Mouse (Mus musculus): ENCODE data around the gene Dld. TPM values are rescaled to one million over a fixed set of nuclear protein-coding genes. Genes with fewer than 3 reads are reported as not detected.

The Dld gene
- polyA plus RNA-seq, 1 experiment from 2014 or later: 74.2 TPM

DNA sequence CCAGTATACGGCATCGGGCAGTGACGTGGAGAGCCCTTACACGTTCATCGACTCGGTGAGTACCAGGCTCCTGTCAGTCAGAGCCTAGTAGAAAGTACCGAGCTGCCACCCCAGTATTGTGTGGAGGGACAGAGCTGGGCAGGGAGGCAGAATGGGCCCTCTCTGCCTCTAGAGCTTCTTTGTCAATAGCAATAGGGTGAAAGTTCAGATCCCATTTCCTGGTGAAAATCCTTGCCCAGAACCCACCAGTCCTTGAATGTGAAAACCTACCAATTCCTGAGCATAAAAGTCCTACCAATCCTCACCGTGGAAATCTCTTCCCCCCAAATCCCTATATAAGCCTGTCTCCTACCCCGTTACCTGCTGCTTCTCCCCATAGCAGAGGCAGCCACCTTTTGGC, 51.0 kb downstream of the Dld start:
- ATAC-seq (ENCODE audit: low read depth): no peak
- WGBS (ENCODE audit: insufficient replicate concordance): 73% methylated on average over 9 of the region's 9 CpGs
- Histone ChIP-seq H3K4me3 (ENCODE audit: low read depth, low read length) (no peak overlapping the region), H3K27ac (ENCODE audit: low read length) (no peak overlapping the region), H3K9me3 (replicated peaks; ENCODE audit: control insufficient read depth, low read length) (no peaks in the 10 kb centered on the region), H3K9ac (ENCODE audit: low read depth, low read length) (no peak overlapping the region), H3K4me2 (ENCODE audit: low read depth, low read length) (no peak overlapping the region), H3K27me3 (ENCODE audit: control insufficient read depth, insufficient read depth, low read depth, low read length) (no peaks in the 10 kb centered on the region), H3K4me1 (ENCODE audit: control insufficient read depth, low read depth, low read length) (no peaks in the 10 kb centered on the region), H3K36me3 (ENCODE audit: control insufficient read depth, insufficient read depth) (no peaks in the 10 kb centered on the region)

DNA sequence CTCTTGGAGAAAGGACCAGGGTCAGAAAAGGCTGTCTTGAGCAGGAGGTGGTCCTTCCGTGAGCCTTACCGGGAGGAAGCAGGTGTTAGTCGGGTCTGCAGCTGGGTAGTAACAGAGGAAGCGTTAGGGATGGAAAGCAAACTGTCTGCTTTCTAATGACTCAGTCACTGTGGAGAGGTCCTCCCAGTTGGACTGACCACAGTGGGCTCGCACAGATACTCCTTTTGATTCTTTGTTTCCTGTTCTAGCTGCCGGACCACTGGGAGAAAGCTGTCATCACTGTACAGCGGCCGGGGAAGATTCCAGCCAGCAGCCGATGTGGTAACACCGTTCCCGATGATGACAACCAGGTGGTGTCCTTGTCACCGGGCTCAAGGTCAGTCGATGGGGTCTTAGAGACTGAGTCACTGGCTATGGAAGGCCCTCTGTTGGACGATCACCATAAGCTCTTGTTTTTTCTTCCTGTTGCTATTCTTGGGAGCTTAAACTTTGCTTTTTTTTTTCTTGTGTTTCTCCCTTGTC, 51.5 kb downstream of the Dld start:
- Histone ChIP-seq H3K4me1 (ENCODE audit: control insufficient read depth, low read depth, low read length) (no peaks in the 10 kb centered on the region), H3K4me3 (ENCODE audit: low read depth, low read length) (no peak overlapping the region), H3K9ac (ENCODE audit: low read depth, low read length) (no peak overlapping the region), H3K27ac (ENCODE audit: low read length) (no peak overlapping the region), H3K4me2 (ENCODE audit: low read depth, low read length) (no peak overlapping the region), H3K9me3 (replicated peaks; ENCODE audit: control insufficient read depth, low read length) (no peaks in the 10 kb centered on the region), H3K27me3 (ENCODE audit: control insufficient read depth, insufficient read depth, low read depth, low read length) (no peaks in the 10 kb centered on the region), H3K36me3 (ENCODE audit: control insufficient read depth, insufficient read depth) (no peaks in the 10 kb centered on the region)
- no peak for ATAC-seq (ENCODE audit: low read depth)
- 64% methylated on average over 14 of the region's 14 CpGs for WGBS (ENCODE audit: insufficient replicate concordance)

DNA sequence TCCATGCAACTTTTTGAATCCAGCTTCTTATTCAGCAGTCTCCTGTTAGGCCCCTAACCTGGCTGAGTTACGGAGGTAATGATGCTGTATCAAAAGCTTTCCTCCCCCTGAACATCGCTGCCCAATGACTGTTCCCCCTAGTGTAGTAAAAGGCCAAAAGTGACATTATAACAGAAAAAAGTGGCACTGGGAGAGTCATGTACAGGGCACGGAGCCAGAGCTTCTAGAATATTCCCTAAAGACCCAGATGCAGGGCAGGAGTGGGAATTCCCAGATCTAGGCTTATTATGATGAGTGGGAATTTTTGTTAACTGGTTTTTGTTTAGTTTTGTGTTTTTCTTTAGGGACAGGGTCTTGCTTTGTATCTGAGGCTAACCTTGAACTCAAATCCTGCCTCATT, 52.1 kb downstream of the Dld start:
- Histone ChIP-seq H3K27ac (ENCODE audit: low read length) (no peak overlapping the region), H3K9ac (ENCODE audit: low read depth, low read length) (no peak overlapping the region), H3K4me3 (ENCODE audit: low read depth, low read length) (no peak overlapping the region), H3K9me3 (replicated peaks; ENCODE audit: control insufficient read depth, low read length) (no peaks in the 10 kb centered on the region), H3K36me3 (ENCODE audit: control insufficient read depth, insufficient read depth) (no peaks in the 10 kb centered on the region), H3K4me2 (ENCODE audit: low read depth, low read length) (no peak overlapping the region), H3K4me1 (ENCODE audit: control insufficient read depth, low read depth, low read length) (no peaks in the 10 kb centered on the region), H3K27me3 (ENCODE audit: control insufficient read depth, insufficient read depth, low read depth, low read length) (no peaks in the 10 kb centered on the region)
- WGBS (ENCODE audit: insufficient replicate concordance): 64% methylated on average over 3 of the region's 3 CpGs
- ATAC-seq (ENCODE audit: low read depth): no peak

DNA sequence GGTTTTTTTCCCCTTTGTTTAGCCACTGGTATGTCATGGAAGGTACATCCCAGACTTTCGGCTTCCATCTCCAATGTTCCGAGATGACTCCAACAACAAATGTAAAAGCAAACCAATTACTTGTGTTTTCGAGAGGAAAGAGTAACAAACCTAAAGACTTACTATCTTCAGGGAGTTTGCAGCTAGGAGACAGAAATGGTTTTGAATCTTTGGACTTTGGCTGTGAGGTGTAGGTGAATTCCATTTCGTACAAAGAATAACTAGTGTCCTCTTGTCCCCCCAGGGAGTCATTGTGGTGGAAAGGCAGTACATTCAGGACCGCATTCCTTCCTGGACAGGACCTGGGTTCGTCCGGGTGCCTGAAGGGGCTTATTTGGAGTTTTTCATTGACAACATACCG, 52.7 kb downstream of the Dld start:
- Histone ChIP-seq H3K27me3 (ENCODE audit: control insufficient read depth, insufficient read depth, low read depth, low read length) (no peaks in the 10 kb centered on the region), H3K4me1 (ENCODE audit: control insufficient read depth, low read depth, low read length) (peaks cover 3% of the 10 kb centered on the region), H3K36me3 (ENCODE audit: control insufficient read depth, insufficient read depth) (no peaks in the 10 kb centered on the region), H3K4me3 (ENCODE audit: low read depth, low read length) (no peak overlapping the region), H3K9ac (ENCODE audit: low read depth, low read length) (no peak overlapping the region), H3K27ac (ENCODE audit: low read length) (no peak overlapping the region), H3K4me2 (ENCODE audit: low read depth, low read length) (no peak overlapping the region), H3K9me3 (replicated peaks; ENCODE audit: control insufficient read depth, low read length) (no peaks in the 10 kb centered on the region)
- WGBS (ENCODE audit: insufficient replicate concordance): 65% methylated on average over 8 of the region's 8 CpGs
- ATAC-seq (ENCODE audit: low read depth): no peak

DNA sequence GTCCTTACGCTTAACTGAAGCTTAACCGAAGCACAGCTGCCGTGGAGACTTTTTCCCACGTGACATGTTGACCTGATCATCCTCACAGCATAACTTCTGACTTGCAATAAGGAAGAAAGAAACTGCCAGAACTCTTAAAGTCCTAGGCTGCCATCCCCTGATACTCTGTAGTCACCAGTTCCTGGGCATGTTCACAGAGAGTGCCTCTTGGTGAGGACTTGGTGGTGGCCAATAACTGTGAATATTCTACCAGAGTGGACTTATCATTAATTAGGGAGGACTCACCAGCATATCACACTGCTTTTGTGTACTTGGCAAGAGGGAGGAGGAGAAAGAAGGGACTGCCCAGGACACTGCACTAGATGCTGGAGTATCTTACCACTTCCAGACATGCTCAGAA, 53.1 kb downstream of the Dld start:
- H3K4me3 ChIP-seq (ENCODE audit: low read depth, low read length): no peak overlapping the region
- ATAC-seq (ENCODE audit: low read depth): no peak
- no peaks in the 10 kb centered on the region for H3K36me3 ChIP-seq (ENCODE audit: control insufficient read depth, insufficient read depth)
- H3K27ac ChIP-seq (ENCODE audit: low read length): no peak overlapping the region
- H3K4me1 ChIP-seq (ENCODE audit: control insufficient read depth, low read depth, low read length): peaks cover 3% of the 10 kb centered on the region
- H3K9me3 ChIP-seq (replicated peaks; ENCODE audit: control insufficient read depth, low read length): no peaks in the 10 kb centered on the region
- no peak overlapping the region for H3K9ac ChIP-seq (ENCODE audit: low read depth, low read length)
- H3K27me3 ChIP-seq (ENCODE audit: control insufficient read depth, insufficient read depth, low read depth, low read length): no peaks in the 10 kb centered on the region
- H3K4me2 ChIP-seq (ENCODE audit: low read depth, low read length): no peak overlapping the region
- WGBS (ENCODE audit: insufficient replicate concordance): 67% methylated on average over 4 of the region's 4 CpGs

DNA sequence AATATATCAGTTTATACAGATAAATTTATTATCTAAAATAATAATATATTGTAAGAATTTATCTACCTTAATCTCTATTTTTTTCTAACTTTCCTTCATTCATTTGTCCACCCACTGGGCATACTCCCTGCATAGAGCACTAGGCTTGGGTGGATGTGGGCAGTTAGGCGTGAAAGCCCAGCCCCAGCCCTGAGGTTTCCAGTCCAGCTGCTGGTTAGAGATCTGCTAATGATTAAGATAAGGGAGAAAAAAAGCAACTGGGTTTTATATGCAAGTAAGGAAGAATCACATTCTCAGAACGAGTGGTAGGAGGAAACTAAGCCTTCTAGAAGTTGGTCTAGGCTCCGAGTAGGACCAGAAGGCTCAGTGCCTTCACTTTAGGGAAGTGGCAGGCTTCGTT, 55.2 kb downstream of the Dld start:
- no peak overlapping the region for H3K9ac ChIP-seq (ENCODE audit: low read depth, low read length)
- H3K4me1 ChIP-seq (ENCODE audit: control insufficient read depth, low read depth, low read length): peaks cover 3% of the 10 kb centered on the region
- H3K36me3 ChIP-seq (ENCODE audit: control insufficient read depth, insufficient read depth): no peaks in the 10 kb centered on the region
- H3K4me3 ChIP-seq (ENCODE audit: low read depth, low read length): no peak overlapping the region
- no peaks in the 10 kb centered on the region for H3K27me3 ChIP-seq (ENCODE audit: control insufficient read depth, insufficient read depth, low read depth, low read length)
- no peak overlapping the region for H3K4me2 ChIP-seq (ENCODE audit: low read depth, low read length)
- no peak overlapping the region for H3K27ac ChIP-seq (ENCODE audit: low read length)
- 30% methylated on average over 4 of the region's 4 CpGs for WGBS (ENCODE audit: insufficient replicate concordance)
- H3K9me3 ChIP-seq (replicated peaks; ENCODE audit: control insufficient read depth, low read length): no peaks in the 10 kb centered on the region
- no peak for ATAC-seq (ENCODE audit: low read depth)

DNA sequence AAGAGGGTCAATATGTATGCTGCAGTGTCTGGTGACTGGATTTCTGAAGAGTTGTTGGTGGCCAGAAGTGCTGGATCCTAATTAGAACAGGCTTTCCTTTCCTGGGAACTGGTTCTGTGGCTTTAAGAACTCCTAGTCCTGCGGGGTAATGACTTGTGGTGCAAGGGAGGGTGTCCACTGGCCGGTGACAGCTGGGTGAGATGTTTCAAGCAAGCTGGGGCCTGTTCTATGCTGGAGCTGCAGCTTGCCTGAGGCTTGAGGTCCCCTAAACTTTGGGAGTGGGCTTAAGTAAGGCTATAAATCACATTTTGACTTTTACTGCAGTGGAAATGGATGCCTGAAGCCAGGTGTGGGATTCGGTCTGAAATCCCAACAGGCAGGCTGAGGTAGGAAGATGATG, 55.7 kb downstream of the Dld start:
- Histone ChIP-seq H3K27ac (ENCODE audit: low read length) (no peak overlapping the region), H3K9me3 (replicated peaks; ENCODE audit: control insufficient read depth, low read length) (no peaks in the 10 kb centered on the region), H3K4me1 (ENCODE audit: control insufficient read depth, low read depth, low read length) (peaks cover 3% of the 10 kb centered on the region), H3K4me2 (ENCODE audit: low read depth, low read length) (no peak overlapping the region), H3K9ac (ENCODE audit: low read depth, low read length) (no peak overlapping the region), H3K27me3 (ENCODE audit: control insufficient read depth, insufficient read depth, low read depth, low read length) (no peaks in the 10 kb centered on the region), H3K36me3 (ENCODE audit: control insufficient read depth, insufficient read depth) (no peaks in the 10 kb centered on the region), H3K4me3 (ENCODE audit: low read depth, low read length) (no peak overlapping the region)
- WGBS (ENCODE audit: insufficient replicate concordance): 45% methylated on average over 3 of the region's 3 CpGs
- ATAC-seq (ENCODE audit: low read depth): no peak

DNA sequence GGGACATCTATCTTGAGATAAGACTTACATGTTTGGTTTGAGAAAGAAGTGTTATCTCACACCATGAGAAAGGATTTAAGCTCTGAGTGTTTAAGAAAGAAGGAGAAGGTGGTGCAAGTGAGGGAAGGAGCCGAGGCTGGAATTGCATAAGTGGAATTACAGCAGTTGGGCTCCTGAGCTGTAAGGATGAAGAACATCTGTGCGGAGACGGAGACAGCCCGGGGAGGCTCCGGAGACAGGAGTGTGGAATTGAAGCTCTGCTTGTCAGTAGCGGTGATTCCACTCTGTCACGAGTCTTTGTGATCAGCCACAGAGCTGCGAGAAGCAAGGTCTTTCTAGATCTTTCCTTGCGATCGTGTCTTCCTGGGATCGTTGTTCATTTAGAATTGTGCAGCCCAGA, 56.3 kb downstream of the Dld start:
- Histone ChIP-seq H3K36me3 (ENCODE audit: control insufficient read depth, insufficient read depth) (no peaks in the 10 kb centered on the region), H3K4me1 (ENCODE audit: control insufficient read depth, low read depth, low read length) (peaks cover 3% of the 10 kb centered on the region), H3K9me3 (replicated peaks; ENCODE audit: control insufficient read depth, low read length) (no peaks in the 10 kb centered on the region), H3K27ac (ENCODE audit: low read length) (no peak overlapping the region), H3K27me3 (ENCODE audit: control insufficient read depth, insufficient read depth, low read depth, low read length) (no peaks in the 10 kb centered on the region), H3K4me2 (ENCODE audit: low read depth, low read length) (no peak overlapping the region), H3K4me3 (ENCODE audit: low read depth, low read length) (no peak overlapping the region), H3K9ac (ENCODE audit: low read depth, low read length) (no peak overlapping the region)
- ATAC-seq (ENCODE audit: low read depth): no peak
- WGBS (ENCODE audit: insufficient replicate concordance): 72% methylated on average over 11 of the region's 11 CpGs

DNA sequence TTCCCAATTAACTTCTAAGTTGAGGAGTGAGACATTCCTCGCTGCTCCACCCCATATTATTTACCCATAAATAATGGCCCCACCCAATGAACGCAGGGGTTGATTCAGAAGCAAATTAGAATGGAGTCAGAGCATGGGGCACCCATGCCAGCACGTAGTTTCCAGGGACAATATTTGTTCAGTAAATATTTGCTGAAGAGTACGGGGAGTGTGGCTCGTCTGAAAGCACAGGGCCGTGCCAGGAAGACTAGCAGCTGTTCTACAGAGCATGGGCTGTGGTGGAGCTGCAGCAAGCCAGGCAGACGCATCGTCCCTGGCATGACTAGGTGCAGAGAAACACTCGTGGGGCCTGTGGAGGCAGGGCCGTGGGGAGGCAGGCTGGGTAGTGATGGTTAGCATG, 56.7 kb downstream of the Dld start:
- H3K4me3 ChIP-seq (ENCODE audit: low read depth, low read length): no peak overlapping the region
- H3K9me3 ChIP-seq (replicated peaks; ENCODE audit: control insufficient read depth, low read length): no peaks in the 10 kb centered on the region
- 52% methylated on average over 10 of the region's 10 CpGs for WGBS (ENCODE audit: insufficient replicate concordance)
- H3K9ac ChIP-seq (ENCODE audit: low read depth, low read length): no peak overlapping the region
- no peak overlapping the region for H3K27ac ChIP-seq (ENCODE audit: low read length)
- no peaks in the 10 kb centered on the region for H3K36me3 ChIP-seq (ENCODE audit: control insufficient read depth, insufficient read depth)
- ATAC-seq (ENCODE audit: low read depth): peak; percentile 89
- H3K4me1 ChIP-seq (ENCODE audit: control insufficient read depth, low read depth, low read length): peaks cover 3% of the 10 kb centered on the region
- no peak overlapping the region for H3K4me2 ChIP-seq (ENCODE audit: low read depth, low read length)
- H3K27me3 ChIP-seq (ENCODE audit: control insufficient read depth, insufficient read depth, low read depth, low read length): no peaks in the 10 kb centered on the region
